Mouse (Mus musculus) layer of hippocampus, adult 9-10 months (tissue): ENCODE results near the gene Socs3.

Source experiments
- DNase-seq: peaks from one replicate; pipeline ENCODE4 v3.0.0; 2022; ENCODE audit warnings: low spot score

Socs3 gene

DNA sequence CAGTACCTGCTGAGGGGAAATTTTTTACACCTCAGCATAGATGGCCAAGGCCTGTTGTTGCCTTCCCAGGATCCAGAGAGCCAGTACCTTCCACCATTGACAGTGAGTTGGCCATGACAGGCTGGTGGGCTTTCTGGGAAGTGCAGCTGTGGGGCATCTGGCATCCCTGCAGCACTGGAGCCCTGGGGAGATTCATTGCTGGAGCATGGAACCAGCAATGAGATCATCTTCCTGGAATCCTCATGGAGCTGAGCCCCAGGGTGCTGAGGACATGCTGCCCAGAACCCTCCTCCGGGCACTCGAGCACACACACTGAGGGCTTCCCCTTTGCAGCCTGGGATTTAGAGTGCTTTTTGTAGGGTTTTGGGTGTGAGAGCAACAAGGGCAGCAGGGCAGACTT lies 25.4 kb upstream of the Socs3 start:
- no peak for DNase-seq

DNA sequence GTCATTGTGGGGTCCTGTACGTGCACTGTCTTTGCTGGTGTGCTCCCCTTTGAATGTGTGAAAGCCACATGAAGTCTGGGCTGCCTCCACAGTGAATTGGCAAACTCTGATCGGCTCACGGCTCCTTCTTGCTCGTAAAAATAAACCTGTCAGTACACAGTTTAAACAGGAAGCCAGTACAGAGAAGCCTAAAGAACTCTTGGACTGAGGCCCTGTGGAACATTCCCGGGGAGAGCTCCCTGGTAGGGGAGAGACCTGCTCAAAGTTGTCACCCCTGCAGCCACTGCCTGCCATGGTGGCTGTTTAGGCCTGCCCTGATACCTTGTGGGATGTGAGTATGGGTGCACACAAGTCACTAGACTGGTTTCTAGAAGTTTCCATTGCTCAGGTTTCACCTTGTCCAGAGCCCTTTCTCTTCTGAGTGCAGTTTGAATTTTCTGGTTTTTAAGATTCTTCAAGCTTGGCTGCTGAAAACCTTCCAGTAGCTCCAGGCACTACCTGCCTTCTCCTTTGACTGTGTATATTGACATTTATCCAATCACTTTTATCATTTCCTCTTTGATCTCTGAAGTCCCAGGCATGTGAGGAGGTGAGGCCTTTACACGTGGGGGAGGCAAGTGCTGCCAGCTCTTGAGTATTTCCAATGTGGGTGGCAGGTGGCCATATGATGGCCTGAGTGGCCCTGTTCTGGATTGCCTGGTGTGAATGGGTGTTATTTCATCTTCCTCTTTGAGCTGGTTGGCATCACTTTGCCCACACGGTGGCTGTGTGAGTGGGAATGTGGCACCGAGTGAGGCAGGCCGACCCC lies 24.6 kb upstream of the Socs3 start:
- DNase-seq, result no peak

DNA sequence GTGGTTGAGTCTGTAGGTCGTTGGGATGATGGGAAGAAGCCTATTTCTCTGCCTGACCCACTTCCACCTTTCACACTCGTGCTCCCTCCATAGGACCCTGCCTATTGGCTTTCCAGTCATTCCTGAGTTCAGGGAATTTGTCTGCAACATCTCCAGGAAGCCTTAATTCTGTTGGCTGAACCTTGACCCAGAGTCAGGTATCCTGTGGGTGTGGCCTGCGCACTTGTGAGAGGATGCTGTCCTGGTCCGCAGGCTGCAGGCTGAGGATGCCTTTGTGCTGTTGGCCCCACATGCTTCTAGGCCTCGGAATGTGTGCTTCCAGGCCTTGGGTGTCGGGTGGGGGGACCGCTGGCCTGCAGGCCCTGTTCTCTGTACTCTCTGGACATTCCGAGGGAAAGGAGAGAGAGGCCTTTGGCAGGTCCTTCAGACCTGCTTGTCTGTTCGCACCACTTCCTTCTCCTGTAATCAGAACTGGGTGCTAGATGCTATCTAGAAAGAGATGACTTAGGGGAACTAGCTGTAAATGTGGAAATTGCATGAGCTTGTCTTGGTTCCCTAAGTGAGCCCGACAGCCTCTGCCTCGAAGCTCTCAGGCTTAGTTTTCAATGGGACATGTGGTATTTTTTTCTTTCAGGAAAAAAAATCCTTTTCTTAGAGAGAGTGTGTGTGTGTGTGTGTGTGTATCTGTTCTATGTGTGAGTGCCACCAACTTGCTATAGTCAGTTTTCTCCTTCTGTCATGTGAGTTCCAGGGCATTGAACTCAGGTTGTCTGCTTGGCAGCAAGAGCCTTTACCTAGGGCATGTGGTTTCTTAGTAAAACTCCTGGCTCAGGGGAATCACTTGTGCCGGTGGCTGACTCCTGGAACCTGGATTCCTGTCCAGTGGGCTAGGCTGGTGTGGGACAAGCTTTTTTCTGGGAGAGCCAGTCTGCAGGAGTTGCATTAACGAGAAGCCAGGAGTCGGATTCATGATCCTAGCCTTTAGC lies 23.6 kb upstream of the Socs3 start:
- no peak for DNase-seq

- peak; percentile 38 for DNase-seq
Observed at GRCm38 (mm10) chr11:117991502-117992470, 21.9 kb upstream of the Socs3 start.

GRCm38 (mm10) chr11:117989926-117990325 lies 20.1 kb upstream of the Socs3 start:
- DNase-seq, result no peak

GRCm38 (mm10) chr11:117989241-117989640 lies 19.4 kb upstream of the Socs3 start:
- no peak for DNase-seq

- no peak for DNase-seq
Observed at GRCm38 (mm10) chr11:117987968-117988367, 18.1 kb upstream of the Socs3 start.

DNA sequence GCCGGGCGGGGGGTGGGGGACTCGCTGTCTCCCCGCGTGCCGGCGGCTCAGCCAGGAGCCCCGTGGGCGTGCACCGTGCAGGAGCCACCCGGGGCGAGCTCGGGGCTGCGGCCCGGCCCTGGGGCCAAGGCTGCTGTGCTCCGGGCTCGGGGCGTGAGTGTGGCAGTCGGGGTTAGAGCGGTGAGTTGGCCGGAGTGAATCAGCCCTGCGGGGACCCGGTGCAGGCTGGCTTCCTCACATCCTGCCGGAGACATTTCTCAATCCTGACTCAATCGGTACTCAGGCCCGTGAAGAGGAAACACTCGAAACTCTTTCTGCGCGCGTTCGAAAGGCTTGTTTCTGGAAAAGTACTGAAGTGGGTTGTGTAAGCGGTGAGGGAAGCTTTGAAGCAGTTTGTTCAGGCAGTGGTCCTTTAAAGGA lies 17.2 kb upstream of the Socs3 start:
- no peak for DNase-seq

- DNase-seq, result no peak
Observed at GRCm38 (mm10) chr11:117986126-117987031, 16.5 kb upstream of the Socs3 start, which contains the start of gene Pgs1. TSS of gene Pgs1 (plus strand) at chr11:117986292.

DNA sequence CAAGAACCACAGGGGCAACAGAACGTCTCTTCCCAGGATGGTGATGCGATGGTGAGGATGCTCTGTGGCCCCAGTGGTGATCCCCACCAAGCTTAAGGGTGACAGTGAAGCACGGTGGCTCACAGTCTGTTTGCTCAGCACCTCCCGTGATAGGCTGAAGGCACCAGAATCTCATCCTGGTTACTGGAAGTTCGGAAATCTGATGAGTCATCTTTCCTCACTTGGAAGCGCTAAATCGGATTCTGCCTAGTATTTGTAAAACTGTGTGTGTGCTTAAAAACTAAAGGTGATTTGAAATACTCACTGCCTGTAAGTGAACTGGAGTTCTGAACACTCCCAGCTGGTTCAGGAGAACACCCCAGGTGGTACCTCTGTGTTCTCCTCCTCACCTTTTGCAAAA lies 13.9 kb upstream of the Socs3 start:
- DNase-seq, result no peak

DNA sequence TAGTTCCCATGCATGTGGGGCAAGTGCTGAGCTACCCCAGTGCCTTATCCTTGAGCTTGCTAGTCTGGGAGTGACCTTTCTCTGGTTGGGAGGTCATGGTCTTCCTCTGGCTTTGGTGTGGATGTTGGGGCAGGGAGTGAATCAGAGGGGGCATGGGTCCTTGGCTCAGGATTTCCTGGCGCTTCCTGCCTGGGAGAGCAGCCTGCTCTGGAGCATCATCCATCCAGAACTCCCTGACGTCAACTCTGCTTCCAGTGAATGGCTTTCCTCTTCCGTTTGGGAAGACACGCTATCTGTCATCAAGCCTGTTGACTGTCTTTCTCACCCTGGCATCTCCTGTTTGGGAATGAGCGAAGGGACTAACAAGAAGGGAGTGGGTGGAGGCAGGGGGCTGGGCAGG lies 12.6 kb upstream of the Socs3 start:
- DNase-seq, result no peak

- DNase-seq, result no peak
Observed at GRCm38 (mm10) chr11:117979388-117979787, 9.5 kb upstream of the Socs3 start.

DNA sequence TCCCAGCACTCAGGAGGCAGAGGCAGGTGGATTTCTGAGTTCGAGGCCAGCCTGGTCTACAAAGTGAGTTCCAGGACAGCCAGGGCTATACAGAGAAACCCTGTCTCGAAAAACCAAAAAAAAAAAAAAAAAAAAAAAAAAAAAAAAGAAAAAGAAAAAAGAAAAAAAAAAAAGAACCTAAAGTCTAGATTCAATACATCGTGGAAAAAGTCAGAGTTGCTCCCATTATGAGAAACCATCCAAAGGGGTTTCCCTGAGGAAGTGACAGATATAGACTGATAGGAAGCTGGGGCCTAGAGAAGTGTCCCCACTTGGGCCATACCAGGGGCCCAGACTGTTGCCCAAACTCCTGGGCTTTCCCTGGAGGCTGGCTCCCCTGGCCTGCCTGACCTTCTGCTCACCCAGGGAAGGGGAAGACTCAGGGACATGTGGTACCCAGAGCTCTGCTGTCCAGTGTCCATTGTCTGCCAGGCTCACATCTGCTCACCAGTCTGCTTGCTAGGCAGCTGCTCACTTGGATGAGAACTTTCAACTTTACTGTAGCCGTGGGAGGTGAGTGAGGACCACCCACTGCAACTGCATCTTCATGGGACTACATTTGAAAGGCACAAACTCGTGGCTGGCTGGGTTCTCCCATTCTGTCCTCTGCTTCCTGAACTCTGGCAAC lies 8.0 kb upstream of the Socs3 start:
- DNase-seq, result no peak

DNA sequence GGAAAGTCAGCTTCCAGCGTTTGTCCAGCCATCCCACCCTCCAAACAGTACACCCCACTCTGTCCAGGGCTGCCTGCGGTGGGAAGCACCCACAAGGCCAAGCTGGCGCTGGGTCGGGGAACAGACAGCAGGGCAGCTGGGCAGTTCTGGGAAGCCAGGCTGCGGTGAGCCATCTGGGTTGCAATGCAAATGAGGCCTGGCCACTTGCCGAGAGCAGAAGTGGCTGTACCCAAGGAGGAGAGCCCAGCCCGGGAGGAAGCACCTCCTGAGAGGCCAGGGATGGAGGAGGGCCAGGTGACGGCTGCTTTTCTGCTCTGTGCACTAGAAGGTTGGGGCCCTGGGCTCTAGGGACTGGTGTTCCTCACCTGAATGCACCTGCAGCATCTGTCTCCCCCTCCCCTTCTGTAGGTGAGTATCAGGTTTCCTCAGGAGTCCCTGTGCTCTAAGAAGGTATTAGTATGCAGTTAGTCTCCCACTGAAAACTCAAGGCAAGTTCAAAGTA lies 6.3 kb upstream of the Socs3 start:
- DNase-seq, result no peak

GRCm38 (mm10) chr11:117975211-117975967 lies 5.5 kb upstream of the Socs3 start:
- no peak for DNase-seq

GRCm38 (mm10) chr11:117974327-117975125 lies 4.7 kb upstream of the Socs3 start:
- DNase-seq, result no peak

- no peak for DNase-seq
Observed at GRCm38 (mm10) chr11:117973569-117973968, 3.7 kb upstream of the Socs3 start.
